Mouse (Mus musculus) heart, postnatal 14 days (tissue): Measurements from ENCODE around the gene Tasp1. TPM values are rescaled to one million over a fixed set of nuclear protein-coding genes. Genes with fewer than 3 reads are reported as not detected.
"Not testable (repeated sequence)": the region's sequence is repeated elsewhere in the genome, so short reads cannot be mapped to it uniquely, and the experiment has no call there.

Experiments
- DNase-seq, 2 experiments: peaks; one replicate each; pipeline ENCODE4 v3.0.0; 2021 to 2022
- intact Hi-C: fragments of 180-260 bp; cut with DNase I; formaldehyde crosslinking; loops from one replicate; pipeline ENCODE4 v1.15.1; 2025
- long read RNA-seq, 2 experiments: library from polyadenylated mRNA; stranded (forward); transcript quantifications; one replicate each; pipeline ENCODE4 v2.0.0; 2021
- total RNA-seq, 2 experiments: library from RNA; stranded (reverse); gene quantifications; 2 replicates each; pipeline ENCODE4 v1.2.3; 2021

The Tasp1 gene
- 1 to 10 TPM; 6.0 to 6.7 TPM for total RNA-seq
- long read RNA-seq, experiment 1, partial matches to known transcripts: 6 of 15 reads
- long read RNA-seq, experiment 1, other reads (novel, unspliced or antisense): 4 of 15 reads
- long read RNA-seq, experiment 2, transcript Tasp1-203 (14 exons, 2,258 nt): major isoform, 9 of 17 reads
- long read RNA-seq, experiment 2, partial matches to known transcripts: 4 of 17 reads
- long read RNA-seq, experiment 2, other reads (novel, unspliced or antisense): 0 of 17 reads

GRCm38 (mm10) chr2:140066353-140067314 is at the start of gene Tasp1:
Gene Tasp1 (minus strand): TSS chr2:140066805.
- peak; percentile 91 to 92 for DNase-seq
- intact Hi-C loops: no loop called here

- intact Hi-C loops: no loop called here
- DNase-seq: no peak
Measured at GRCm38 (mm10) chr2:140113851-140114250, 47.2 kb upstream of the Tasp1 start.

DNA sequence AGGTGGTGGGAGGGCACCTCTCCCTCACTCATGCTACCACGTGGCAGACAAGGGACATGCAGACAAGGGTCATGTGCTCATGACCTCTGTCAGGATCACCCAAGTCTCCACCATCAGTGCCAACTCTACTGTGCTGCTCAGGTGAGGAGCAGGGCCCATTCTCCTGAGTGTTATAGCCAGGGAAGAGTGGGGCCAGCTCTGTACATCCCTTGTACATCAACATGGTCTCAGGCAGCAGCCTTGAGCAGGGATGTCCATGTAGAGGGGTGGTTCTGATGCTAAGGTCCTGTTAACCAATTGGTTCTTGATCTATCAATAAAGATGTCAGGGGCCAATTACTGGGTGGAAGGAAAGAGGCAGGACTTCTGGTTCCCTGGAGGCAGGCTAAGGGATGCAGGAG is 42.3 kb upstream of the Tasp1 start:
- no peak for DNase-seq
- intact Hi-C loops: no loop called here

DNA sequence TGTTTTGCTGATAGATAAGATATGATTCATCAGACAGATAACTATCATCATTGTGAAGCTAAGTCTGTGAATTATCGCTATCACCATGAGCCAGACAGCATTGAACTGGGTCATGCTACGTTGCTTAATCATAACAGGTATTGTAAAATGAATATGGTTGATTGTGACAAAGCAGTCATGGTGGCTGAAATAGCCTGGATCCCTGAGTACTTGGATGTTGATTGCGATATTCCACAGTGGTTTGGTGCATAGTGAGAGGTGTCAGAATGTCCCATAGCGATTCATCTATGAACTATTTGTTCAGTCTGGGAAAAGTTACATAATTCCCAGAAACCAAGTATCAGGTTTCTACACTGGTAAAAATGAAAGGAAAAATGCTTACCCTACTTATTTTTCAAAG is 41.0 kb upstream of the Tasp1 start:
- intact Hi-C loops: no loop called here
- DNase-seq: no peak

GRCm38 (mm10) chr2:140104951-140105350 is 38.3 kb upstream of the Tasp1 start:
- no peak for DNase-seq
- intact Hi-C loops: no loop called here

GRCm38 (mm10) chr2:140100551-140101474 is 34.2 kb upstream of the Tasp1 start:
- intact Hi-C loops: no loop called here
- DNase-seq: no peak

GRCm38 (mm10) chr2:140099971-140100370 is 33.4 kb upstream of the Tasp1 start:
- DNase-seq: peak in 1 of 2 experiments; percentile 6
- intact Hi-C loops: no loop called here

GRCm38 (mm10) chr2:140097131-140097591 is 30.6 kb upstream of the Tasp1 start:
- no peak for DNase-seq
- intact Hi-C loops: no loop called here

- intact Hi-C loops: no loop called here
- no peak for DNase-seq
Measured at GRCm38 (mm10) chr2:140096034-140096433, 29.4 kb upstream of the Tasp1 start.

- intact Hi-C loops: no loop called here
- no peak for DNase-seq
Measured at GRCm38 (mm10) chr2:140093433-140093832, 26.8 kb upstream of the Tasp1 start.

DNA sequence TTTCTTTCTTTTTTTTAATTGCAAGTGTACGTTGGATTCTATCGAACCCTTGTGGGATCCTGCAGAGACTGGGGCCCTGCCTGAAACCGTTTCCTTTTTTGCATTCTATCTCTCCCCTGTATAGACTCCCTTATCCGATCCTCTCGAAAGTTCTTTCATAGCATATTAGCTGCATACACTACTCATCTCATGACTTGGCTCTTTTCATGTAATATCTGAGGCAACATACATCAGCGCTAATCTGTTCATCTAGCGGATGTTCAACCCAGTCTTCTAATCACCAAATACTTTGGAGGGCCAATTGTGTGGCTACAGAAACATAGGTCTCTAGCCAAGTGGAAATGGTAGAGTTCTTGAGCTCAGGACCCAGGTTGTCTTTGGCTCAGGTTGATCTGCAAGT is 17.6 kb upstream of the Tasp1 start:
- DNase-seq: no peak
- intact Hi-C loops: no loop called here

DNA sequence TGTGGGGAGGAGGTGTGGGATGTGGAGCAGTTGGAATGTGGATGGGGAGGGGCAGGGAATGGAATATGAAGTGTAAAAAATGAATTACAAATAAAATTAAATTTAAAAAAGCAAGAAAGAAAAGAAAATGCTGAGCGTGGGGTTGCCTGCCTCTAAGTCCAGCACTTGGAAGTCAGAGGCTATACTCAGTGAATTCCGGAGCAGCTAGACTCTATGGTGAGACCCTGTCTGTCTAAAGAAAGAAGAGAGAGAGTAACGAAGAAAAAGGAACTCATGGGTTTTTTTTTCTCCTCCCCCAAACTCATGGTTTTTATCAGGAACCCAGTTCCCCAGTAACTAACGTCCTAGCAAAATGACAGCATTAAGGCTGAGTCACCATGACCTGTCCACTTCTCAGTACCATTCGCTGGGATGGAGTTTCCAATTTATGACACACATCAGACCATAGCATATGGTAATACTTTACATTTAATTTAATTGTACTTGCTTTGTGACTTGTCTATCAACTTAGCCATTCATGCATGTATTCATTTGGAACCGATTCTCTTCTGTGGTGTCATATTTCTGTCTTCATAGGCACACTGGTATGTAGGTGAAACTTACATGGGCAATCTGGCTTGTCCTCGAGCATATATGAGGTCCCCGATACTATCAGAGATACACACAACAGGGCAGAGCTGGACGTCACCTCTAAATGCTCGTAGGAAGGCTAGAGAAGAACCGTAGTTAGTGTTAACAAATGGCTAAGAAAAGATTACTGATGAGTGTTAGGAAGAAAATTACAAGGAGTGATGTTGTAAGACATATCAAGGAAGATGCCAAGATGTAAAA is 14.4 kb upstream of the Tasp1 start:
- intact Hi-C loops: no loop called here
- no peak for DNase-seq

- intact Hi-C loops, DNase-seq: not testable (repeated sequence)
Measured at GRCm38 (mm10) chr2:140079284-140079683, 12.7 kb upstream of the Tasp1 start.

DNA sequence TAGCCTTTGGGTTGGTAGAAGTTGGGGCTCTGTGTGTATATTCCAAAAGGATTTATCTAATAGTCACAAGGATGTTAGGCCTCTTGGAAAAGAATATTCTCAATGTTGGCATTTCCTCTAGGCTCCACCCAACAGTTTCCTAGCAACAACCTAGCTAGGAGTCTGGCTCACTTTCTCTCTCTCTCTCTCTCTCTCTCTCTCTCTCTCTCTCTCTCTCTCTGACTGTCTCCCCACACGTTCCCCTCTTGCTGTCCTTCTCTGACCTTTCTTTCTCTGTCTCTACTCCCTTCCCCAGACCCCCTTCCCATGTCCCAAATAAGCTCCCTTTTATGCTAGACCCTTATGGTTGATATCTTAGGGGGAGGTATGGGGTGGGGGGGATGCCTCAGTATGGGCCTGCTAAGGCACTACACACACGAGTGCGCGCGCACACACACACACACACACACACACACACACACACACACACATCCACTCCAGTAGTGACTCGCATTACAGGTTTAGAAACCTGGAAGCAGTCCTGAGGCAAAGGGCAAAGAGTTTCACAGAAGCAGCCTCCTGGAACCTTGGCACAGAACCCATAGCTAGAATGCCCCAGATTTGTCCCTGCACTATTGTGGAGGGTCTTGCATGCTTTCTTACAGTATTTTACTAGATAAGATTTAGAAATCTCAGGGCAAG is 12.1 kb upstream of the Tasp1 start:
- intact Hi-C loops: no loop called here
- DNase-seq: no peak

DNA sequence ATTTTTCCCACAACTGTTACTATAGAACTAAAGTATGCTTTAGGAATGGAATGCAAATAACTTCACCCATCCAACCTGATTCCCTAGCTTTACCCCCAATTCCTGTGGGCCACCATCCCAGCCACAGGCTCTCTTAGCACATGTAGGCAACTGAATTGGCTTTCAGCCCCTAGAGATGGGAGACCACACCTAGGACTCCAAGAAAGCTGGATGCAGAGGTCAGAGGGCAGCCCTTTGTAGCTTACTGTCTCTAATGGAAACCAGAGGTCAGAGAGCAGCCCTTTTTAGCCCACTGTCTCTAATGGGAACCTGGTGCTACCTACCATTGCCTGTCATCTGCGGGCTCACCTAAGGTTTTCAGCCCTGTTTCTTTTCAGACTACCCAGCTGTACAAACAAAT is 10.9 kb upstream of the Tasp1 start:
- intact Hi-C loops: no loop called here
- DNase-seq: no peak

- no peak for DNase-seq
- intact Hi-C loops: no loop called here
Measured at GRCm38 (mm10) chr2:140075150-140075549, 8.5 kb upstream of the Tasp1 start.

DNA sequence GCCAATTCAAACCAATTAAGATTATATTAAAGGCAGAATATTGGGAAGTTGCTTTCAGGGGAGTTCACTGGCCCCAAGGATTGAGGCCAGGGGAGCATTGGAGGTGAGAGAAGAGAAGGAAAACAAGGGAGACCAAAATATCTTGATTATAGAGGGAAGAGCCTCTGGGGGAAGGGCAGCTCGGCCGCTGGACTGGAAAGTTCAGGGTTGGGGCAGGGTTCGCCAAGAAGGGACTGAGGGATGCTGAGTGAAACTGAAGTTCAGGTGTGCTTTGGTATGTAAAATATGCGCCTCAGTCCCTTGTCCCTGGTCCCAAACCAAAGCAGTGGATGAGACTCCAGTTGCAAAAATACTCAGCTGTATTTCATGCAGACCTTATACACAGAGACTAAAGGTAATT is 911 bp upstream of the Tasp1 start:
- DNase-seq: no peak
- intact Hi-C loops: no loop called here

DNA sequence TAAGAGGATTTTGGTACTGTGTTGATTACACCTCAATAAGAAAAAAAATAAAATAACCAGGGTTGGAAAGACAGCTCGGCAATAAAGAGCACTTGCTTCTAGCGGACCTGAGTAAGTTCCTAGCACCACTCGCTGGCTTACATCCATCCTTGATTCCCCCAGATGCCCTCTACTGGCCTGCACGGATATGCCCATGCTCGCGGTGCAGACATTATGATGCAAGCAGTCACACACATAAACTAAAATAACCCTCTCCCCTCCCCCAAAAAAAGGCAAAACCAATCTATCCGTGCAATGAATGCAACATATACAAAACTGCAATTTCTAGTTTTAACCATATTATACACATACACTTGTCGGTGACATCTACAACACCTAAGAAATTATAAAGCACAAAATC is 929 bp downstream of the Tasp1 start:
- intact Hi-C loops: no loop called here
- no peak for DNase-seq

DNA sequence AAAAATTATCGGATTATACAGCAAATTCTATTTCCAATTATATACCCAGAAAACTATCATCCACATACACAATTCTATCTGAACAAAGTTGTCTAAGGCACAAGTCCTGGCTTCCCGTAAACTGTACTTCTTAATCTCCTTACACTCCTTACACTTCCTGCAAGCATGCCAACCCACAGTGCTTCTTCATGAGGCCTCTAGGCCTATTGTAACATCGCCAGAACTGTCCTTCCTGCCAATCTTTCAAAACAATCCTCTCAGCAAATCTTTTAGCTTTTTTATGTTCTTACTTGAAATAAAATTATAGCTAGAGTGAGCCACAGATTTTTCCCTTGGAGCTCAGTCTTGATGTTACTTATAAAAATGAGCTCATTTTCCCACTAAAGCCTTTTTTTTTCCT is 5.1 kb downstream of the Tasp1 start:
- no peak for DNase-seq
- intact Hi-C loops: no loop called here
